Mouse (Mus musculus): ENCODE results near the gene Pde4c. TPM values are rescaled to one million over a fixed set of nuclear protein-coding genes. Genes with fewer than 3 reads are reported as not detected.

The Pde4c gene
- 1.8 to 3.5 TPM (median 2.8 TPM) in 4 replicates for total RNA-seq (2023)

DNA sequence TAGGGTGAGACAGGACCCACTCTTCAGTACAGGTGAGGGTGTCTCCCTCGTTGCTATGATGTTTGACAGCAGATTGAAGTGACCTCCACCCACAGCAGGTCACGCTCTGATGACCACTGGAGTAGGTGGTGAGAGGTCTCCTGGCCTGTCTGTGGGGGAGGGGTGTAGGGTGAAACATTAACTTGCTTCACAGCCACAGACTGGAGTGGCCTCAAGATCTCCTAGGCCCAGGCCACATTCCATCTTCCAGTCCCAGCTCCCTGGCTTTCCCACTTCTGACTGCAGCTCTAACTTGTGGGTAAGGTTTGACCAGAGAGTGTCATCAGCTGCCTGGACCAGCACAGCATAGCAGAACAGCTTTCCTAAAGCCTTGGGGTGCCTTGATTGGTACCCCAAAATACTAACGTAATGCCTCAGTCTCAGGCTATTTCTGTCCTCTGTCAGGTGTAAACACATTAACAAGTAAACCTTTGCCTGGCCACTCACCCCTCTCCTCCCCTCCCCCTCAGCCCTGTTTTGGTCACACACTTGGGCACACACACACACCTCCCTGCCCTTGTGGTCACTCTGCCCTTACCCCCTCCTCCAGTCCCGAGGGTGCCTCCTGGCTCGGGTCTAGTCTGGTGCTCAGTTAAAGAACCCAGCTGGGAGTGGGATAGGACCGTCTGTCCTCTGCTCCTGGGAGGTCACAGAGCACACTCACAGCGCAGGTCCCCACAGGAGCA, at the start of gene Pde4c:
Gene Pde4c, plus strand, starts transcription at position 235 of the 725 bp plus-strand sequence.

GRCm38 (mm10) chr8:70698310-70699109, 25.0 kb upstream of the Pde4c start, which contains the start of gene Jund:
Gene Jund, plus strand, starts transcription at chr8:70698949.

GRCm38 (mm10) chr8:70703287-70703686, 20.2 kb upstream of the Pde4c start, which contains the start of gene Iqcn:
Gene Iqcn, plus strand, starts transcription at chr8:70703457.

GRCm38 (mm10) chr8:70718297-70718696, 5.2 kb upstream of the Pde4c start, which contains the start of gene Gm3336:
Gene Gm3336, plus strand, starts transcription at chr8:70718543.

GRCm38 (mm10) chr8:70754043-70754870, 30.7 kb downstream of the Pde4c start, which contains the start of gene Rab3a:
Gene Rab3a, plus strand, starts transcription at chr8:70754679.

GRCm38 (mm10) chr8:70760775-70761406, 37.4 kb downstream of the Pde4c start, which contains the start of gene Mpv17l2:
Gene Mpv17l2, minus strand, starts transcription at chr8:70760946.

GRCm38 (mm10) chr8:70776496-70777444, 53.2 kb downstream of the Pde4c start, which contains the start of gene Pik3r2:
Gene Pik3r2, minus strand, starts transcription at chr8:70776713.

Other genes with a start within 250 kb of the Pde4c start
- 8.4 to 10.1 TPM (median 8.6 TPM) in 4 replicates for gene Klhl26, start 246.8 kb upstream of the Pde4c start, total RNA-seq (2023)
- not detected in 4 replicates for gene Tmem59l, start 236.4 kb upstream of the Pde4c start, total RNA-seq (2023)
- 1.2 to 2.5 TPM (median 2.0 TPM) in 3 of 4 replicates, not detected in the other for gene Crlf1, start 230.6 kb upstream of the Pde4c start, total RNA-seq (2023)
- 33.3 to 46.0 TPM (median 38.6 TPM) in 4 replicates for gene Rex1bd, start 217.0 kb upstream of the Pde4c start, total RNA-seq (2023)
- gene Uba52, start 212.9 kb upstream of the Pde4c start, total RNA-seq (2023), result 2,835 to 2,861 TPM (median 2,853 TPM) in 4 replicates
- gene Fkbp8, start 196.0 kb upstream of the Pde4c start, total RNA-seq (2023), result 231 to 253 TPM (median 245 TPM) in 4 replicates
- gene Kxd1, start 195.8 kb upstream of the Pde4c start, total RNA-seq (2023), result 53.7 to 70.3 TPM (median 60.4 TPM) in 4 replicates
- gene Ell, start 184.3 kb upstream of the Pde4c start, total RNA-seq (2023), result 26.1 to 31.6 TPM (median 29.4 TPM) in 4 replicates
- gene Isyna1, start 129.3 kb upstream of the Pde4c start, total RNA-seq (2023), result 101 to 107 TPM (median 103 TPM) in 4 replicates
- gene Ssbp4, start 114.8 kb upstream of the Pde4c start, total RNA-seq (2023), result 64.4 to 94.1 TPM (median 74.8 TPM) in 4 replicates
- 5.1 to 10.7 TPM (median 6.9 TPM) in 4 replicates for gene Lrrc25, start 107.6 kb upstream of the Pde4c start, total RNA-seq (2023)
- not detected in 4 replicates for gene Gdf15, start 91.3 kb upstream of the Pde4c start, total RNA-seq (2023)
- 11.2 to 14.7 TPM (median 12.6 TPM) in 4 replicates for gene Pgpep1, start 63.3 kb upstream of the Pde4c start, total RNA-seq (2023)
- gene Lsm4, start 50.5 kb upstream of the Pde4c start, total RNA-seq (2023), result 121 to 135 TPM (median 129 TPM) in 4 replicates
- gene Jund, start 24.8 kb upstream of the Pde4c start, total RNA-seq (2023), result 2,399 to 2,837 TPM (median 2,594 TPM) in 4 replicates
- 49.7 to 55.4 TPM (median 53.1 TPM) in 4 replicates for gene Iqcn, start 20.3 kb upstream of the Pde4c start, total RNA-seq (2023)
- gene Gm3336, start 5.2 kb upstream of the Pde4c start, total RNA-seq (2023), result 0.69 to 1.2 TPM in 2 of 4 replicates, not detected in the others
- gene Rab3a, start 31.0 kb downstream of the Pde4c start, total RNA-seq (2023), result 8.0 to 10.4 TPM (median 9.2 TPM) in 4 replicates
- 24.6 to 27.8 TPM (median 26.5 TPM) in 4 replicates for gene Mpv17l2, start 37.2 kb downstream of the Pde4c start, total RNA-seq (2023)
- gene Pik3r2, start 53.0 kb downstream of the Pde4c start, total RNA-seq (2023), result 23.5 to 27.1 TPM (median 25.3 TPM) in 4 replicates
- 209 to 221 TPM (median 216 TPM) in 4 replicates for gene Mast3, start 81.3 kb downstream of the Pde4c start, total RNA-seq (2023)
- 0.92 to 2.6 TPM (median 1.1 TPM) in 4 replicates for gene Il12rb1, start 84.7 kb downstream of the Pde4c start, total RNA-seq (2023)
- 21.4 to 33.4 TPM (median 25.9 TPM) in 4 replicates for gene Arrdc2, start 116.0 kb downstream of the Pde4c start, total RNA-seq (2023)
- gene Kcnn1, start 139.5 kb downstream of the Pde4c start, total RNA-seq (2023), result not detected in 4 replicates
- 36.5 to 40.5 TPM (median 38.0 TPM) in 4 replicates for gene Ccdc124, start 150.2 kb downstream of the Pde4c start, total RNA-seq (2023)
- not detected in 4 replicates for gene Slc5a5, start 169.0 kb downstream of the Pde4c start, total RNA-seq (2023)
- 3,962 to 4,239 TPM (median 4,050 TPM) in 4 replicates for gene Rpl18a, start 173.7 kb downstream of the Pde4c start, total RNA-seq (2023)
- 57.0 to 65.6 TPM (median 61.2 TPM) in 4 replicates for gene Map1s, start 182.2 kb downstream of the Pde4c start, total RNA-seq (2023)

Measured in B cell, adult 62 days (primary cell).